Mouse (Mus musculus): ENCODE results near the gene Mob4.
"Not testable (repeated sequence)": the region's sequence is repeated elsewhere in the genome, so short reads cannot be mapped to it uniquely, and the experiment has no call there.

Mob4 gene

GRCm38 (mm10) chr1:55130943-55131401 lies at the start of gene Mob4:
TSS of gene Mob4 (plus strand) at chr1:55131231.
- DNase-seq (ENCODE audit: low spot score) = peak; percentile 91

DNA sequence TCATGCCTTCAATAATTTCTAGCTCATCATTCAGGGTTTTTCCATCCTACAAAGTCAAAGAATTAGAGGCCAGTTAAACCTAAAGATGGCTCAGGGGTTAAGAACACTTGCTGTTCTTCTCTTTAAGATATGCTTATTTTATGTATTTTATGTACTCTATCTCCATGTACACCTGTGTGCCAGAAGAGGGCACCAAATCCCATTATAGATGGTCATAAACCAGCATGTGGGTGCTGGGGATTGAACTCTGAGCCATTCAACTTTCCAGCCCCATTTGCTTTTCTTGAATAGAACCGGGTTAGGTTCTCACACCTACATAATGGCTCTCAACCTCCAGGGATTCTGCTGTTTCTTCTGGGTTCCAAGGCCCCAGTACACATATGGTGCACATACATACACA lies 48.9 kb upstream of the Mob4 start:
- no peak for DNase-seq (ENCODE audit: low spot score)

- DNase-seq (ENCODE audit: low spot score) = no peak
Observed at GRCm38 (mm10) chr1:55085781-55086366, 45.2 kb upstream of the Mob4 start.

DNA sequence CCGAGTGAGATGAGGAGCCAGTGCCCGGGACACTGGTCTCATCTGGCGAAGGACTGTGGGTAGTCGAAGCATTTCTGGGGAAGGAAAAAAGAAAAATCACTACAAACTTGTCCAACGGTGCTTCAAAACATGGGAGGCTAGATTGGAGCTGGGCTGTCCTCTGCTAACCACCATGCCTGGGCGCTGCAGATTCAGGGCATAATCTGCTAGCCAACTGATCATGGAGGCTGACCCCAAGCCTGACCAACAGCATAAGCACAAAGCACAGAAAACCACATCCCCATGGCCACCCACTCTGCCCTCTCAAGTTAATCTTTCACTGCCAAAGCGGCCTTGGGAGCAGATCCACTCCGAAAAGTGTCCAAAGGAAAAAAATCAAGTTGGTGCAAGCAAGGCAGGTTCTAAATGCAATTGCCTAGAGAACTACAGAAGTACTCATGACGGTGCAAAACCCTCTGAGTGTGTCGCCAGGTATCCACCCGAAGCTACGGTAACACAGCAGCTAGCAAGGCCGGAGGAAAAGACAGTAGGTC lies 44.1 kb upstream of the Mob4 start:
- DNase-seq (ENCODE audit: low spot score) = no peak

- DNase-seq (ENCODE audit: low spot score) = no peak
Observed at GRCm38 (mm10) chr1:55087401-55087904, 43.6 kb upstream of the Mob4 start.

DNA sequence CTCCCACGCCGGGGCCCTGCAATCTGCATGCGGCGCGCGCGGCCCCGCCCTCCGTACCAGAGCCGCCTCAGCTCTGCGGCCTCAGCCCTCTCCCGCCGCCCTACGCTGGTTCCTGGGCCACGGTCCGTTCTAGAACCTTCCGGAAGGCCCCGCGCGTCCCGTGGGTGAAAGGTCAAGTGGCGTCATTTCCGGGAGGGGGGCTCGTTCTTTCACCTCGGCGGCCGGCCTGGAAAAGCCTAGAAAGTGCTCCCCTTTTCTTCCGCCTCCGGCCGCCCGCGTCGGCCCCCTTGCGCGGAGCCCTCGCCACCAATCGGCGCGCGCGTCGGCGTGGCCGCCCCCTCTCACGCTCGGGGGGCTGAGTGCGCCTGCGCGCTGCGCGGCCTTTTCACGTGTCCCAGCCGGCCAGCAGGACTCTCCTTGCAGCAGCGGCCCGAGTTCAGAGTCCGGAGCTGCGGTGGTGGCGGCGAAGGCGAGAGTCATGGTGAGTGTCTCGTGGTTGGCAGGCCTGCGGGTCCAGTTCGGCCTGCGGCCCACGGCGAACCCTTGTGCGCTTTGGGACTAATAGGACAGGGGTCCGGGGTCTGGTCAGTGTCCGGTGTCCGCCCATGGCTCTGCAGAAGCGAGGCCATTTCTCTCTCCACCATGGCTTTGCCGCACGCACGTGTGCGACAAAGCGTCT lies 43.0 kb upstream of the Mob4 start, which contains the start of the genes Hspe1 and Hspd1:
Hspe1 (plus strand) TSS at position 201 of the 679 bp plus-strand sequence.
Hspd1 (minus strand) TSS at position 312 of the 679 bp plus-strand sequence.
- peak; percentile 98 for DNase-seq (ENCODE audit: low spot score)

GRCm38 (mm10) chr1:55088611-55089497 lies 42.2 kb upstream of the Mob4 start:
- DNase-seq (ENCODE audit: low spot score) = no peak

- DNase-seq (ENCODE audit: low spot score) = no peak
Observed at GRCm38 (mm10) chr1:55089498-55090064, 41.5 kb upstream of the Mob4 start.

DNA sequence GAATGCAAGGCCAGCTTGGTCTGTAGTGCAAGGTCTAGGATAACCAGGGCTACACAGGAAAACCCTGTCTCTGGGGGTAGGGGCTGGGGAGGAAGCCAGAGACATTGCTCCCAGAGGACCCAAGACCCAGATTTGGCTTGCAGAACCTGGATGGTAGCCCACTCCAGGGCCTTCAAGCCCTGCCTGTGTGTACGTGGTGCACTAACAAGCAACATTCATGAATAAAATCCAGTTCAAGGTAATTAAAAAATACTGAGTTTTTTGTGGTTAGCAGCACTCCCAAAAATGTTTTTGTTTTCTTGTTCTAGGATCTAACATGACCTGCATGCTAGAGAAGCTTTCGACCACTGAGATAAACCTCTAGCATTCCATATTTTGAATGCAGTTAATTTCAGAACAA lies 39.0 kb upstream of the Mob4 start:
- DNase-seq (ENCODE audit: low spot score) = no peak

DNA sequence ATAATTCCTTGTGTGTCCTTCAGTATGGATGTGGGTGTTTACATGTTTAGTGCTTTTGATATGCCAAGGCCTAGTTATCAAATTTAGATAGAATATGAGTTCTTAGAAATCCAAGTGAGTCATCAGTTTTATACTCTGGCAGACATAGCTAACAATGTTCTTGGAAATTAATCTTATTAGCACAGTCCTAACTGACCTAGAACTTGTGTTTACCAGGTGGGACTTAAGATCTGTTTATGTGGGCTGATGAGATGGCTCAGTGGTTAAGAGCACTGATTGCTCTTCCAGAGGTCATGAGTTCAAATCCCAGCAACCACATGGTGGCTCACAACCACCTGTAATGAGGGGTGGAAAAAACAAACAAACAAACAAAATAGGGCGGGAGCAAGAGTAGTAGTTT lies 38.6 kb upstream of the Mob4 start:
- no peak for DNase-seq (ENCODE audit: low spot score)

- no peak for DNase-seq (ENCODE audit: low spot score)
Observed at GRCm38 (mm10) chr1:55106919-55107585, 24.0 kb upstream of the Mob4 start.

DNA sequence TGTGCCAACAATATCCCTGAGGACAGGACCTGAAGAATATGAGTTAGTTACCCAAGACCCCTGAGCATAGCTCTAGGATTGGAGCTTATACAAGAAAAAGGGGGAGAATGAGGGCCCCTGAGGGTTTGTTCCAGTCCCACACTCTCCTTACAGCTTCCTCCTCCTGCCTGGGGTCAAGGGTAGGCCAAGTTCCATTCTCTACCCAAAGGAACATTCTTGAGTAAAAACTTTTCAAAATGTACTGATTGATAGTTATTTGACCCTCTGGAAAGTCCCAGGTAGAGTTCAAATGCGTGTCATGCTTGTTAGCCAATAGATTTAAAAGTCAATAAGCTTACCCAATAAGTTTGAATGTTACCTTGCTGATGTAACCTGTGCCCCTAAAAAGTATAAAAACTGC lies 23.4 kb upstream of the Mob4 start:
- DNase-seq (ENCODE audit: low spot score) = no peak

DNA sequence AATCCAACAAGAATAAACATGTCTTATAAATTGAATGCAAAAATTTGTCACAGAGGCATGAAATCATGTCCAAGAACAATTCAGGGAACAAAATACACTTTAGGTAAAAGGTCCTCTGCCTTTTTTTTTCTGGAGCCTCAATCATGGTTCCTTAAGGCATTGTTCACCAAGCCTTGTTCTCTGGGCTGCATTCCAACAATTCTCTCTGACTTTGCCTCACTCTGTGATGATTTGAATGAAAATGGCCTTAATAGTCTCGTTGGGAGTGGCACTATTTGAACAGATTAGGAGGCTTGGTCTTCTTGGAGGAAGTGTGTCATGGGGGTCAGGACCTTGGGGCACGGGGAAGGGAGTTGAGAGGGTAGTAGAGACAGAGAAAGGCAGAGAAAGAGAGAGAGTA lies 22.6 kb upstream of the Mob4 start:
- DNase-seq (ENCODE audit: low spot score) = no peak

DNA sequence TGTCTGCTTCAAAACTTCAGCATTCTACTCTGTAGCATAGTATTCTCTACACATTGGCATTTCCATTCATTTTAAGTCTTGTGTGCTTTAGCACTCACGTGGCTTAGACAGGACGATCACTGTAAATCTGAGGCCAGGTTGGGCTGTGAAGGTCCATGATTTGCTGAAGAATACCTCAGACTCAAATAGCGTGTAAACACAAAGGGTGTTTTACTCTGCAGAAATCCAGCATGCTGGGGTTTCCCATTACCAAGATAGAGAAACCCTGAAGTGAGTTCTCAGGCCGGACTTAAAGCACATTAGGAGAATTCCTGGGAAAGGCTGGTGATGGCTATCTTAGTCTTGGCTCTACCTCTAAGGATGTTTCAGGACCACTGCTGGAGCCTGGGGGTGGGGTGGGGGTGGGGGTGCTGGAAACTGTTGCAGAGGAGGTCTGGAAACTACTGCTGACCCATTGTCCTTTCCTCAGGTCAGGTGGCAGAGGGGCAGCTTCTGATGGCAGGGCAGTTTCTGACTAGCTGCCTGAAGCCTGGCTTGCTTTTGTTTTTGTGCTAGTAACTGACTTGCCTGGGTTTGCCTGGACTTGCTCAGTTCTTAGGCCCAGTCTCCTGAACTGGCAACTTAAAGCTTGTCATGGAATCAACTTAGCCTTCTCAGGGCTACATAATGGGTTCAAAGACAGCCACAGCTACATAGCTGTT lies 21.8 kb upstream of the Mob4 start:
- no peak for DNase-seq (ENCODE audit: low spot score)

GRCm38 (mm10) chr1:55123046-55123445 lies 8.0 kb upstream of the Mob4 start:
- DNase-seq (ENCODE audit: low spot score) = no peak

- no peak for DNase-seq (ENCODE audit: low spot score)
Observed at GRCm38 (mm10) chr1:55123561-55123960, 7.5 kb upstream of the Mob4 start.

DNA sequence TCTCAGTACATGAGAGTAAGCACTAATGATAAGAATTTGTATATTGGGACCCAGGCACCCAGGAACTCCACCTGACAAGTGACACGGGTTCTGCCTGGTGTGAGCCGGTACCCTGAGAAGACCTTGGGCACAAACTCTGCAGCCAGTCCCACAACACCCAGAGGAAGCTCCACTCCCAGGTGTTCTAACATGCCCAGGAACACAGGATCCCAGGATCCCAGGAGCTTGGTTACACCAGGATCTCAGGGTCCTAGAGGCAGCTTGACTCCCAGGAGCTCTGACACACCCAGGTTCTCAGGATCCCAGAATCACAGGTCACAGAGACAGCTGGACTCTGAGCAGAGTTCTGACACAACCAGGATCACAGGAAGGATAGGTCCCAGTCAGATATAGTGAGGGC lies 6.9 kb upstream of the Mob4 start:
- not testable (repeated sequence) for DNase-seq (ENCODE audit: low spot score)

DNA sequence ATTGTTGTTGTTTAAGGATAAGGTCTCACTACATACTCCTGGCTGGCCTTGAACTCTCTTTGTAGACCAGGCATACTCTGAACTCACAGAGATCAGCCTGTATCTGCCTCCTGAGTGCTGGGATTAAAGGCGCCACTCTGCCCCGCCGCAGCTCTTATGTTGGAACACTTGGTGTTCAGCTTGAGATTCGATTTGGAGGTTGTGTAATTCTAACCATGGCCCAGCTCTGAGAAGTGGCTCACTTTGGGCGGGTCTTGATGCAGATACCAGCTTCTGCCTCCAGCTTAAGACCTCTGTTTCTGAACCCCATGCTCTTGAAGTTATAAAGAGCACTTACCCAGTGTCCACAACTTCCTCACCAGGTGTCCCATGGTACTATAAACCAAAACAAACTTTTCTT lies 1.3 kb upstream of the Mob4 start:
- DNase-seq (ENCODE audit: low spot score) = no peak

DNA sequence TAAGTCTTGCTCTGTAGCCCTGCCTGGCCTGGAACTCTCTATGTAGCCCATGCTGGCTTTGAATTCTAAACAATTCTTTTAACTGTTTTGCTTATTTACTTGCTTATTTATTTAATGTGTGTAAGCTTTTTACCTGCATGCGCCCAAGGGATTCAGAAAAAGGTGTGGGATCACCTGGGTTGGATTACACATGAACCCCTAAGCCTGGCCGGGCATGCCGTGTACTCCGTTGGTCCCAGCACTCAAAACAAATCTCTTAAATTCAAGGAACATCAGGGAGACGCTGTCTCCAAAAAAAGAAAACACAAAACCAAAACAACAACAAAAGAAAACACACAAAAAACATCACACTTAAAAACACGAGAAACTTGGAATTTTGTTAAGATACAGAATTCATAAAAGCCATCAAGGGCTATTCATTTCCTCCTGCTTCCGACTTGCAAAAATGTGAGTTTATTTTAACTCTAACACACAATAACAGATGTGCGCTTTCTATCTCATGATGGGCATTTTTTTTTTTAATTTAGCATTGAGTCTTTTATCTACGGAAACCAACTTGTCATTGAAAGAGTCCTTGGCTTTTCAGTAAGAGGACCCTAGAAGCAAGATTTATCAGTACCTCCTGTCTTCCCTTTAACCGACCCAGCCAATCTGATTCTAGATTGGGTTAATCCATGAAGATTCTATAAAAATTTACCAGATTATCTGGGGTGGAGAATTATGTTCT lies 678 bp upstream of the Mob4 start:
- DNase-seq (ENCODE audit: low spot score) = no peak

GRCm38 (mm10) chr1:55131424-55132014 lies 488 bp downstream of the Mob4 start:
- no peak for DNase-seq (ENCODE audit: low spot score)
